Mouse (Mus musculus) kidney, adult 2 months (tissue): ENCODE measurements around the gene Pmvk.

ENCODE experiments used
- CTCF ChIP-seq: fragments of 200-500 bp; conservative IDR thresholded peaks from 2 replicates; pipeline ENCODE4 v1.5.1; 2011; ENCODE audit warnings: low read depth, mild to moderate bottlenecking, control low read depth, low read length, moderate library complexity, mixed read lengths; ENCODE audit not compliant: insufficient read depth, insufficient read length
- POLR2A ChIP-seq: fragments of 200-500 bp; IDR thresholded peaks from one replicate; pipeline ENCODE4 v1.6.1; 2011; ENCODE audit warnings: low read depth, low read length, control low read depth

- no peak for TF ChIP-seq CTCF
- no peak for TF ChIP-seq POLR2A
These were observed 45.9 kb upstream of the Pmvk start for GRCm38 (mm10) chr3:89408448-89408847.
